Comparison of ENCODE assay signal across 18 mouse cellular contexts in the genomic region with DNA sequence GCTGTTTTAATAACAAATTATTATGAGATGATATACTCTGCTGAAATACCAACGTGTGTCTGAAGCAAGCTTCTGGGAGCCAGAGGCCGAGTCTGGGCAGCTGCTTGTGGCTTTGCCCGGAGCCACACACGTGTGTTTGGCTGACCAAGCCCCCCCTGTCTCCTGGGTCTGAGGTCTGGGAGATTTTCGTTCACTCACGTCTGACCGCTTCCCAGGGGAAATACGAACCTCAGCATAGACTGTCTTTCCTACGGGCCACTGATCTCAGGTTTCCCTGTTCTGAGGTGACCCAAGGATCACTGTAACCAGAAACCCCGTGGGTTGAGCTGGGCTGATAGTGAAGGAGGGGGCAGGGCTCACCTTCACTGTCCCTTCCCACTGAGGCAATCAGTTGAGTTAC.
DNase-seq lines count a peak whose midpoint lies in the region; ATAC-seq and TF ChIP-seq lines count a peak whose summit lies in the region.
"Had no signal": no experiment of that assay in that cellular context is flagged by ENCODE, and none has a peak within 500 bp of the region (broad histone marks: within the 10 kb centered on the region; RNA-seq: fewer than 3 reads in every experiment).

No protein-coding gene starts in this region.

- DNase-seq in embryo, embryonic 10 days (ENCODE audit: low spot score): peak; percentile 20
- no peak for DNase-seq in embryo, embryonic 9.5 days (ENCODE audit: extremely low spot score)
- DNase-seq in kidney, adult 2 months: no peak
- no peak for DNase-seq in kidney, postnatal 36 days
- no peak for DNase-seq in embryonic facial prominence, embryonic 10.5 days (ENCODE audit: low spot score)
- no peak for DNase-seq in thymus, postnatal 0 days (ENCODE audit: low spot score)
- DNase-seq: cerebellum, adult 18-20 months; heart, postnatal 36 days; layer of hippocampus, postnatal 36 days; left cerebral cortex, postnatal 4 days; liver, embryonic 13.5 days; right cerebral cortex, postnatal 25 days; thymus, postnatal 14 days had no signal

- peak overlapping the region; percentile 89 for H3K27ac ChIP-seq in kidney, adult 2 months (ENCODE audit: insufficient read depth, low read depth, low read length)
- H3K27ac ChIP-seq in embryonic facial prominence, embryonic 10.5 days (replicated peaks): peak overlapping the region; percentile 21
- H3K27ac ChIP-seq in limb, embryonic 12.5 days: peak overlapping the region; percentile 45; the same call in 1 of the 2 replicates
- H3K27ac ChIP-seq: liver, embryonic 13.5 days; neural tube, embryonic 12.5 days had no signal

- no peak overlapping the region for H3K4me2 ChIP-seq in limb, embryonic 12.5 days
- H3K4me2 ChIP-seq: liver, embryonic 13.5 days; neural tube, embryonic 12.5 days had no signal

- H3K4me1 ChIP-seq in kidney, adult 2 months (ENCODE audit: control insufficient read depth, insufficient read depth, low read length): peaks cover 66% of the 10 kb centered on the region
- H3K4me1 ChIP-seq in embryonic facial prominence, embryonic 10.5 days: peaks cover 64% of the 10 kb centered on the region
- H3K4me1 ChIP-seq in limb, embryonic 12.5 days (replicated peaks): peaks cover 74% of the 10 kb centered on the region

- no peak for TF ChIP-seq CTCF in kidney, adult 2 months (conservative IDR thresholded peaks at IDR 0.05; ENCODE audit: insufficient read depth, insufficient read length, low read depth, low read length)

- H3K27me3 ChIP-seq in kidney, adult 2 months (replicated peaks; ENCODE audit: control insufficient read depth, insufficient read depth, low read length): no peaks in the 10 kb centered on the region
- no peaks in the 10 kb centered on the region for H3K27me3 ChIP-seq in embryonic facial prominence, embryonic 10.5 days (replicated peaks; ENCODE audit: low read depth, poor library complexity, severe bottlenecking)
- no peaks in the 10 kb centered on the region for H3K27me3 ChIP-seq in limb, embryonic 12.5 days
- H3K27me3 ChIP-seq: liver, embryonic 13.5 days; megakaryocyte, embryonic 14.5 days; neural tube, embryonic 12.5 days had no signal

- ATAC-seq in limb, embryonic 12.5 days (ENCODE audit: insufficient number of reproducible peaks, insufficient read depth, low FRiP score, low TSS enrichment, low read depth): no peak
- ATAC-seq in megakaryocyte, adult 5-6 weeks (ENCODE audit: poor library complexity, severe bottlenecking): no peak

- H3K4me3 ChIP-seq in kidney, adult 2 months (ENCODE audit: insufficient read depth, low read depth, low read length): no peak overlapping the region
- no peak overlapping the region for H3K4me3 ChIP-seq in embryonic facial prominence, embryonic 10.5 days
- H3K4me3 ChIP-seq in limb, embryonic 12.5 days (replicated peaks): no peak overlapping the region
- H3K4me3 ChIP-seq: heart, embryonic 10.5 days; liver, embryonic 13.5 days; megakaryocyte, embryonic 14.5 days; neural tube, embryonic 12.5 days had no signal

- H3K9me3 ChIP-seq in embryonic facial prominence, embryonic 10.5 days: no peaks in the 10 kb centered on the region
- H3K9me3 ChIP-seq in limb, embryonic 12.5 days: no peaks in the 10 kb centered on the region
- H3K9me3 ChIP-seq: heart, embryonic 10.5 days; liver, embryonic 13.5 days; megakaryocyte, embryonic 14.5 days; neural tube, embryonic 12.5 days had no signal

- H3K9ac ChIP-seq in limb, embryonic 12.5 days (replicated peaks): no peak overlapping the region
- H3K9ac ChIP-seq: liver, embryonic 13.5 days; neural tube, embryonic 12.5 days had no signal

- WGBS in kidney, adult 2 months: 54% methylated on average over 10 of the region's 10 CpGs
- WGBS in embryonic facial prominence, embryonic 10.5 days: 37% methylated on average over 10 of the region's 10 CpGs
- WGBS in limb, embryonic 12.5 days: 36% methylated on average over 10 of the region's 10 CpGs

- no peaks in the 10 kb centered on the region for H3K36me3 ChIP-seq in kidney, adult 2 months (ENCODE audit: control insufficient read depth, insufficient read depth, low read length)
- H3K36me3 ChIP-seq in embryonic facial prominence, embryonic 10.5 days (replicated peaks): peaks cover 95% of the 10 kb centered on the region
- H3K36me3 ChIP-seq in limb, embryonic 12.5 days: peaks cover 76% of the 10 kb centered on the region

- TF ChIP-seq POLR2A in kidney, adult 2 months (IDR thresholded peaks at IDR 0.05; ENCODE audit: low read depth, low read length): no peak

Comparison
In these comparisons a context has a peak if more than half of its experiments do, and no peak if none do; other contexts are left out.
1. H3K27ac ChIP-seq: peak in every context shown above with its lines; median percentile 89 in kidney, adult 2 months; 45 in limb, embryonic 12.5 days; 21 in embryonic facial prominence, embryonic 10.5 days.